Mouse (Mus musculus) mammary gland, adult 2 months (tissue): ENCODE data around the gene Olfr483. TPM values are rescaled to one million over a fixed set of nuclear protein-coding genes. Genes with fewer than 3 reads are reported as not detected.

Experiments
- polyA plus RNA-seq: library from polyadenylated mRNA; depleted of rRNA; stranded (reverse); fragments of >200 nt; gene quantifications from 2 replicates; pipeline ENCODE4 v1.2.3, GENCODE M21; 2012; ENCODE audit warnings: low replicate concordance; rRNA removed

Olfr483 gene
- polyA plus RNA-seq: not detected in 2 replicates

GRCm38 (mm10) chr7:108100549-108100948 is at the start of gene Olfr483:
TSS of gene Olfr483 (plus strand) at chr7:108100849.

DNA sequence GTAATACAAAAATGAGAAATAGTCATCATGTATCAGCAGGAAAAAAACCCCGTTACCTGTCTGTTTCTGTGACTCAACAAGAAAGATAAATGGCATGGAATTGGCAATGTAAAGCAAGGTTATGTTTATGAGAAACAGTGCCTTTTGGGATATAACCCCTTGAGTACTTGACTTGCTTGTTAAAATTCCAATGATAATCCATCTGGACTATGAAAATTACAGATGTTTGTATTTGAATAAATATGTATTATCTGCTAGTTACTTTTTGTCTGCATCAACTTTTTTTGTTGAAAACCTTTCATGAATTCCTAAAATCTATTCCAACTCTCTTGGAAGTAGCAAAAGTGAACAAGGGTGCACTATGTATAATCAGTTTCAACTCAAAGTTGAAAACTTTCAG is 33.4 kb upstream of the Olfr483 start, which contains the start of gene Olfr480:
Olfr480 (minus strand) TSS at position 101 of the 400 bp plus-strand sequence.

DNA sequence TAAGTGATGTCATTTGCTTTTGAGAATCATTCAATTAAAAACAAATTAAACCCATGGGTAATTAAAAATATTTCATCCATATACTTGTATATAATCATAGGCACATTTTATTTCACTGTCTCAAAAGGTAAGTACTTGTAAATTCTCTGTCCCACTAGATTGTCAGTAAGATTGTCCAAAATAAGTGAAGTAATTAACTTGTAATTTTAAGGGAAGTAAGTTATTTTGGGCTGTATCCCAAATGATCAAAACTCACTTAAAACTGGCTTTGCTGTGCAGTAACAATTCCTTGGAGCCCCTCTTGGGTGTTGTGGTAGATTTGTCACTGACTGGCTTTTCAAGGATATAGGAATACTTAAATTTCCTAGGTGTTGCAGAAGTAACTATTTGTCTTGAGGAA is 21.1 kb upstream of the Olfr483 start, which contains the start of gene Olfr481:
Olfr481 (plus strand) TSS at position 301 of the 400 bp plus-strand sequence.

GRCm38 (mm10) chr7:108097486-108097885 is 3.2 kb upstream of the Olfr483 start, which contains the start of gene Olfr482:
TSS of gene Olfr482 (minus strand) at chr7:108097586.

GRCm38 (mm10) chr7:108127349-108127748 is 26.7 kb downstream of the Olfr483 start, which contains the start of gene Olfr484:
TSS of gene Olfr484 (minus strand) at chr7:108127449.

Other genes starting within 250 kb of the Olfr483 start
- not detected in 2 replicates for gene Olfr472, start 202.9 kb upstream of the Olfr483 start, polyA plus RNA-seq
- not detected in 2 replicates for gene Olfr473, start 170.4 kb upstream of the Olfr483 start, polyA plus RNA-seq
- not detected in 2 replicates for gene Olfr474, start 146.2 kb upstream of the Olfr483 start, polyA plus RNA-seq
- not detected in 2 replicates for gene Olfr476, start 136.0 kb upstream of the Olfr483 start, polyA plus RNA-seq
- gene Olfr477, start 114.2 kb upstream of the Olfr483 start, polyA plus RNA-seq: not detected in 2 replicates
- not detected in 2 replicates for gene Olfr478, start 66.9 kb upstream of the Olfr483 start, polyA plus RNA-seq
- not detected in 2 replicates for gene Olfr479, start 50.2 kb upstream of the Olfr483 start, polyA plus RNA-seq
- not detected in 2 replicates for gene Olfr480, start 33.5 kb upstream of the Olfr483 start, polyA plus RNA-seq
- gene Olfr481, start 21.0 kb upstream of the Olfr483 start, polyA plus RNA-seq: not detected in 2 replicates
- gene Olfr482, start 3.3 kb upstream of the Olfr483 start, polyA plus RNA-seq: not detected in 2 replicates
- not detected in 2 replicates for gene Olfr484, start 26.6 kb downstream of the Olfr483 start, polyA plus RNA-seq
- gene Olfr485, start 59.0 kb downstream of the Olfr483 start, polyA plus RNA-seq: not detected in 2 replicates
- not detected in 2 replicates for gene Olfr486, start 71.9 kb downstream of the Olfr483 start, polyA plus RNA-seq
- gene Olfr487, start 113.8 kb downstream of the Olfr483 start, polyA plus RNA-seq: not detected in 2 replicates
- not detected in 2 replicates for gene Olfr488, start 157.5 kb downstream of the Olfr483 start, polyA plus RNA-seq
- not detected in 2 replicates for gene Olfr490, start 188.1 kb downstream of the Olfr483 start, polyA plus RNA-seq
- not detected in 2 replicates for gene Olfr491, start 212.6 kb downstream of the Olfr483 start, polyA plus RNA-seq
- not detected in 2 replicates for gene Olfr492, start 222.8 kb downstream of the Olfr483 start, polyA plus RNA-seq
- not detected in 2 replicates for gene Olfr493, start 246.1 kb downstream of the Olfr483 start, polyA plus RNA-seq